Mouse (Mus musculus): ENCODE results near the gene Zdhhc16. TPM values are rescaled to one million over a fixed set of nuclear protein-coding genes. Genes with fewer than 3 reads are reported as not detected.

Gene Zdhhc16
- polyA plus RNA-seq, 1 experiment from 2014 or later: 76.1 TPM

Other genes starting within 250 kb of the Zdhhc16 start
- 34.2 and 35.8 TPM in 2 replicates for gene Slit1, start 189.8 kb upstream of the Zdhhc16 start, polyA plus RNA-seq (2015; fragmentation: Nextera tagmentation; extraction: Ambion mirVana)
- 6.2 and 7.6 TPM in 2 replicates for gene Arhgap19, start 131.4 kb upstream of the Zdhhc16 start, polyA plus RNA-seq (2015; fragmentation: Nextera tagmentation; extraction: Ambion mirVana)
- gene Frat1, start 103.5 kb upstream of the Zdhhc16 start, polyA plus RNA-seq (2015; fragmentation: Nextera tagmentation; extraction: Ambion mirVana): 22.0 and 24.8 TPM in 2 replicates
- 10.2 and 11.7 TPM in 2 replicates for gene Frat2, start 85.3 kb upstream of the Zdhhc16 start, polyA plus RNA-seq (2015; fragmentation: Nextera tagmentation; extraction: Ambion mirVana)
- gene Rrp12, start 37.3 kb upstream of the Zdhhc16 start, polyA plus RNA-seq (2015; fragmentation: Nextera tagmentation; extraction: Ambion mirVana): 15.4 and 15.6 TPM in 2 replicates
- gene Pgam1, start 21.6 kb upstream of the Zdhhc16 start, polyA plus RNA-seq (2015; fragmentation: Nextera tagmentation; extraction: Ambion mirVana): 458 and 477 TPM in 2 replicates
- gene Exosc1, start 57 bp upstream of the Zdhhc16 start, polyA plus RNA-seq (2015; fragmentation: Nextera tagmentation; extraction: Ambion mirVana): 64.4 and 69.4 TPM in 2 replicates
- gene Mms19, start 47.7 kb downstream of the Zdhhc16 start, polyA plus RNA-seq (2015; fragmentation: Nextera tagmentation; extraction: Ambion mirVana): 32.8 and 37.1 TPM in 2 replicates
- 14.9 and 15.6 TPM in 2 replicates for gene Ubtd1, start 48.3 kb downstream of the Zdhhc16 start, polyA plus RNA-seq (2015; fragmentation: Nextera tagmentation; extraction: Ambion mirVana)
- gene Ankrd2, start 102.5 kb downstream of the Zdhhc16 start, polyA plus RNA-seq (2015; fragmentation: Nextera tagmentation; extraction: Ambion mirVana): 0.53 and 0.73 TPM in 2 replicates
- 0.93 and 1.6 TPM in 2 replicates for gene Hoga1, start 112.1 kb downstream of the Zdhhc16 start, polyA plus RNA-seq (2015; fragmentation: Nextera tagmentation; extraction: Ambion mirVana)
- gene 4933411K16Rik, start 118.8 kb downstream of the Zdhhc16 start, polyA plus RNA-seq (2015; fragmentation: Nextera tagmentation; extraction: Ambion mirVana): 0.36 TPM in 1 of 2 replicates, not detected in the other
- 116 and 125 TPM in 2 replicates for gene Morn4, start 152.9 kb downstream of the Zdhhc16 start, polyA plus RNA-seq (2015; fragmentation: Nextera tagmentation; extraction: Ambion mirVana)
- gene Pi4k2a, start 157.0 kb downstream of the Zdhhc16 start, polyA plus RNA-seq (2015; fragmentation: Nextera tagmentation; extraction: Ambion mirVana): 30.3 and 34.0 TPM in 2 replicates
- 9.1 and 9.7 TPM in 2 replicates for gene Avpi1, start 195.6 kb downstream of the Zdhhc16 start, polyA plus RNA-seq (2015; fragmentation: Nextera tagmentation; extraction: Ambion mirVana)
- 3.2 and 4.1 TPM in 2 replicates for gene Marveld1, start 213.9 kb downstream of the Zdhhc16 start, polyA plus RNA-seq (2015; fragmentation: Nextera tagmentation; extraction: Ambion mirVana)
- 62.0 and 65.1 TPM in 2 replicates for gene Zfyve27, start 230.5 kb downstream of the Zdhhc16 start, polyA plus RNA-seq (2015; fragmentation: Nextera tagmentation; extraction: Ambion mirVana)

Data from neural tube, embryonic 13.5 days (tissue).